Mouse (Mus musculus): ENCODE results near the gene Pgap3. TPM values are rescaled to one million over a fixed set of nuclear protein-coding genes. Genes with fewer than 3 reads are reported as not detected.

The Pgap3 gene
- polyA plus RNA-seq, 1 experiment from 2014 or later = 6.9 TPM

DNA sequence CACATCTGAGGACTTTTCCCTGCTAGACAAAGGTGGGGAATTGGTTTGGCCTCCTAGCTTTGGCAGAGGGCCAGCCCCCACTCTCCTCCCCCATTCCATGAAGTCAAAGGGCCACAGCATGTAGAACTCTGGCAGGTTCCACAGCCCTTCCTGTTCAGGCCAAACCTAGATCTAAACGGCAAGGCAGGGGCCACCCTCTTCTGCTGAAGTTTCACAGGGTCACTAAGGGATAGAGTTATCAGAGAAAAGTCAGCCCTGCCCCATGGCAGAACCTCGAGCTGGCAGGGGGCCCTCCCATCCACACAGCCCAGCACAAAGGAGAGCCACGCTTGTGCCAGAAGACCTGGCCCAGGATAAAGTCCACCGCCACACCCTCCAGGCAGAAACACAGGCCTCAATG is 5.2 kb downstream of the Pgap3 start:
- Histone ChIP-seq H3K9me3 (ENCODE audit: control insufficient read depth, low read length) (no peaks in the 10 kb centered on the region), H3K9ac (no peak overlapping the region), H3K4me3 (replicated peaks; ENCODE audit: low read length) (no peak overlapping the region), H3K27ac (no peak overlapping the region), H3K4me1 (replicated peaks; ENCODE audit: control insufficient read depth, insufficient read depth, low read length) (peaks cover 8% of the 10 kb centered on the region; the same call in 1 of the 2 replicates), H3K36me3 (replicated peaks; ENCODE audit: control insufficient read depth, insufficient read depth) (0 out of 2 replicates have a peak, but pooled peaks cover 4% of the 10 kb centered on the region), H3K4me2 (replicated peaks) (no peak overlapping the region), H3K27me3 (ENCODE audit: control insufficient read depth, insufficient read depth, low read length) (no peaks in the 10 kb centered on the region)
- DNase-seq (ENCODE audit: low spot score) (no peak), ATAC-seq (ENCODE audit: low FRiP score) (no peak)
- 51% methylated on average over 4 of the region's 4 CpGs for WGBS

DNA sequence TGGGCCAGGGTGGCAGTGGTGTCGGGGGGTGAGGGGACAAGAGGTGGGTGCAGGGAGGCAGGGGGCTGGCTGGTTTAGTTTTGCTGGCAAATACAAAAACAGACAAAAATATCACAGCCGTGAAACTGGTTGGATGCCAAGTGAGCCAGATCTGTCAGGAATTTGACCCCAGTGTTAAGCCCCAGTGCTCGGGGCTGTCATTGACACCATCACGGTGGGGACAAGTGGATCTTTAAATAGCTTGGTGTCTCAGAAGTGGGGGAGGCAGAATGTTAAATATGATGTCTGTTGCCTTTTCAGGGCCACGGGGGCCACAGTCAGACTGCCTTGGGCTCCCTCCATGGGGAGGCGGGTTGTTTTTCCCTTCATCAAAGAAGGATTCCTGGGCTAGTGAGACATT is 6.0 kb downstream of the Pgap3 start:
- 62% methylated on average over 6 of the region's 6 CpGs for WGBS
- no peak overlapping the region for H3K4me3 ChIP-seq (replicated peaks; ENCODE audit: low read length)
- no peak for DNase-seq (ENCODE audit: low spot score)
- no peak for ATAC-seq (ENCODE audit: low FRiP score)
- no peaks in the 10 kb centered on the region for H3K9me3 ChIP-seq (ENCODE audit: control insufficient read depth, low read length)
- H3K4me2 ChIP-seq (replicated peaks) = no peak overlapping the region
- H3K36me3 ChIP-seq (replicated peaks; ENCODE audit: control insufficient read depth, insufficient read depth) = 0 out of 2 replicates have a peak, but pooled peaks cover 4% of the 10 kb centered on the region
- H3K27ac ChIP-seq = no peak overlapping the region
- no peak overlapping the region for H3K9ac ChIP-seq
- H3K27me3 ChIP-seq (ENCODE audit: control insufficient read depth, insufficient read depth, low read length) = no peaks in the 10 kb centered on the region
- 0 out of 2 replicates have a peak, but pooled peaks cover 4% of the 10 kb centered on the region for H3K4me1 ChIP-seq (replicated peaks; ENCODE audit: control insufficient read depth, insufficient read depth, low read length)

DNA sequence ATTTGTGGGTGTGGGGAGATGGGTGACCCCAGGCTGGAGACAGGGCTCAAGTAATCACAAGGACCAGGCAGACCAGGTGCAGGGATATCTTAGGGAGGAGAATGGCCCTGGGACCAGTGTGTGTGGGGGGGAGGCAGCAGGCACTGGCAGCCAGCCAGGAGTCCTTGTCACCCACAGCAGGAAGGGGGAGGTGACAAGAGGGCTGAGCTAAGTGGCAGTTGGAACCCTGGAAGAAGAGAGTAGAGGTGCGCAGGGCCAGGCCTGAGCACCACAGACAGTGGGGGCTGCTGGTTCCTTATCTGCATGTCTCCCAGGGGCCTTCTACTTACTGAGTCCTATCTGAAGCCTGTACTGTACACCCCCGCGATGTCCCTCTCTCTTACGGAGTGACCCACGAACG is 7.0 kb downstream of the Pgap3 start:
- 75% methylated on average over 6 of the region's 6 CpGs for WGBS

DNA sequence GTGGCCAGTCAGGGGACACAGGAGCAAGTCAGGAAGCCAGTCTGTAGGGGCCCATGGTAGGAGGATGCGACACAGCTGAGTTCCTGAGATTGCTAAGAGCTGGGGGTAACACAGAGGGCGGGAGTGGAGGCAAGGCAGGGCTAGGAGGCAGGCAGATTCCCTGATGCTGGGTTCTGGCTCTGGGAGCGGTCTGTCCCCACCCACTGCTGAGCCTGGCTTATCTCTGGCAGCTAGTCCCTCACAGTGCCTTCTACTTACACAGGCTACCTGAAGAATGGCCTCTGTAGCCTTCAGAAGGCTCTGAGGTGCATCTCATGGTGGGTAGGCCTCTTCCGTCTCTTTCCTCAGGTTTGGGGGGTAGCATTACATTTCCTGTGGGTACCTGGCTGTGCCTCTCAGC is 7.6 kb downstream of the Pgap3 start:
- H3K27me3 ChIP-seq (ENCODE audit: control insufficient read depth, insufficient read depth, low read length) = peaks cover 10% of the 10 kb centered on the region; the same call in 1 of the 2 replicates
- H3K9me3 ChIP-seq (ENCODE audit: control insufficient read depth, low read length) = no peaks in the 10 kb centered on the region
- H3K9ac ChIP-seq = no peak overlapping the region
- no peak overlapping the region for H3K27ac ChIP-seq
- H3K36me3 ChIP-seq (replicated peaks; ENCODE audit: control insufficient read depth, insufficient read depth) = 0 out of 2 replicates have a peak, but pooled peaks cover 2% of the 10 kb centered on the region
- no peak overlapping the region for H3K4me3 ChIP-seq (replicated peaks; ENCODE audit: low read length)
- DNase-seq (ENCODE audit: low spot score) = no peak
- H3K4me2 ChIP-seq (replicated peaks) = no peak overlapping the region
- H3K4me1 ChIP-seq (replicated peaks; ENCODE audit: control insufficient read depth, insufficient read depth, low read length) = 0 out of 2 replicates have a peak, but pooled peaks cover 4% of the 10 kb centered on the region
- ATAC-seq (ENCODE audit: low FRiP score) = no peak
- 56% methylated on average over 4 of the region's 4 CpGs for WGBS

More for the DNA sequence above, 7.0 kb downstream of the Pgap3 start:
- Histone ChIP-seq H3K27ac (no peak overlapping the region), H3K4me3 (replicated peaks; ENCODE audit: low read length) (no peak overlapping the region), H3K9ac (no peak overlapping the region), H3K9me3 (ENCODE audit: control insufficient read depth, low read length) (no peaks in the 10 kb centered on the region), H3K27me3 (ENCODE audit: control insufficient read depth, insufficient read depth, low read length) (peaks cover 4% of the 10 kb centered on the region; the same call in 1 of the 2 replicates), H3K4me1 (replicated peaks; ENCODE audit: control insufficient read depth, insufficient read depth, low read length) (0 out of 2 replicates have a peak, but pooled peaks cover 4% of the 10 kb centered on the region), H3K4me2 (replicated peaks) (no peak overlapping the region), H3K36me3 (replicated peaks; ENCODE audit: control insufficient read depth, insufficient read depth) (0 out of 2 replicates have a peak, but pooled peaks cover 4% of the 10 kb centered on the region)
- DNase-seq (ENCODE audit: low spot score) (no peak), ATAC-seq (ENCODE audit: low FRiP score) (no peak)

DNA sequence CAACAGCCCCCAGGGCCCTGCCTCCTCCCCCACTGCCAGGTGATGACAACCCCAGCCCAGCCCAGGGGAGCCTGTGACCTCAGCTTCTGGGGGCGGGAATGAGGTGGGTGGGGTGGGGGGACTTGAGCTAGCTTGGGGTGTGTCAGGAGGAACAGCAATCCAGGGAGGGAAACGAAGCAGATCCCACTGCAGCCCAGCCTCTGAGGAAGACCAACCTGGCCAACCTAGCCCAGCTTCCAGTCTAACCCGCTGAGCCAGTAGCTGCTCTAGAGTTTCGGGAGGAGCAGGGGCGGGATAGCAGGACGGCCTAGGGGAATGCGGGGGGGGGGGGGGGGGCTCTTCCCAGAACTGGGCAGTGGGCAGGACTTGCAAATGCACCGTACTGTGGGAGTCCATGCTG is 8.3 kb downstream of the Pgap3 start:
- Histone ChIP-seq H3K4me2 (replicated peaks) (no peak overlapping the region), H3K4me1 (replicated peaks; ENCODE audit: control insufficient read depth, insufficient read depth, low read length) (0 out of 2 replicates have a peak, but pooled peaks cover 4% of the 10 kb centered on the region), H3K4me3 (replicated peaks; ENCODE audit: low read length) (no peak overlapping the region), H3K27ac (no peak overlapping the region), H3K36me3 (replicated peaks; ENCODE audit: control insufficient read depth, insufficient read depth) (no peaks in the 10 kb centered on the region), H3K9me3 (ENCODE audit: control insufficient read depth, low read length) (no peaks in the 10 kb centered on the region), H3K9ac (no peak overlapping the region), H3K27me3 (ENCODE audit: control insufficient read depth, insufficient read depth, low read length) (peaks cover 16% of the 10 kb centered on the region; the same call in 1 of the 2 replicates)
- DNase-seq (ENCODE audit: low spot score) (no peak), ATAC-seq (ENCODE audit: low FRiP score) (no peak)
- WGBS = 23% methylated on average over 5 of the region's 8 CpGs

DNA sequence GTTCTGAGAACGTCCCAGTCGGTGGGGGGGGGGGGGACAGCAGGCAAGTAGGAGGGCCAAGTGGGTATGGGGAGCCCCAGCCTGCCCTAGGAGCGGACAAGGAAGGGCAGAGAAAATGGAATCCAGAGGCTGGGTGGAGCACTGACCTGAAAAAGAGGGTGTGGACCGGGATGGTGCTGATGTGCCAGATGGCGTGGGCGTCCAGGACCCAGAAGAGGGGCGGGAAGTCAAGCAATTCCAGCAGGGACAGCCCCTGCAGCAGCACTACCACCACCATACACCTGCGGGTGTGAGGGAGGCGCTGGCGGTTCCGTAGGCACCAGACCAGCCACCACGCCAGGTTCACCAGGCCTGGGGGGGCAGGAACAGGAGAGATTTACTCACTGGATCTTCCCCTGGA is 10.1 kb downstream of the Pgap3 start:
- Histone ChIP-seq H3K4me1 (replicated peaks; ENCODE audit: control insufficient read depth, insufficient read depth, low read length) (0 out of 2 replicates have a peak, but pooled peaks cover 4% of the 10 kb centered on the region), H3K4me3 (replicated peaks; ENCODE audit: low read length) (no peak overlapping the region)
- 77% methylated on average over 12 of the region's 12 CpGs for WGBS

DNA sequence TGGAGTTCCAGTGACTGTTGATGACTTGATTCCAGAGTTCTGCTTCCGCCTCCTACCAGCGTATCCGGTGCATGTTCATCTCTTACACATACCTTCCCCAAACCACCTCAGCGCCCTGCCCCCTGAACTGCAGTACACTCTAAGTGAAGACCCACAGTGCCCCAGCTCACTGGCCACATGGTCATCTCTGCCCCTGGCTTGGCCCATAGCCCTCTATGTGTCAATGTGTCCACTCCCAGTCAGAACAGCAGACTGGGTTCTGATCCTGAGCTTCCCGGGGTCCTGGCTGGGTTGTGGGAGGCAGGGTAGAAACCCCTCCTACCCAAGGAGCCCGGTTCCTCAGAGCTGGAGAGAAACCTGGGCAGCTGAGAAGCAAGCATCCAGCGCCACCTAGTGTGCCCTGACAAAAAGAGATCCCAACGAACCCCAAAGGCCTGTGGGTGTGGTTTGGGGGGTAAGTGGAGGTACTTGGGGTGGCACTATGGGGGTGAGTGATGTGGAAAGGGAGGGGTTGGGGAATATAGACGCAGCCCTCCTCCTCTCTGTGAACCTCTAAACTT is 11.0 kb downstream of the Pgap3 start:
- H3K4me2 ChIP-seq (replicated peaks) = no peak overlapping the region
- peaks cover 21% of the 10 kb centered on the region; the same call in 1 of the 2 replicates for H3K27me3 ChIP-seq (ENCODE audit: control insufficient read depth, insufficient read depth, low read length)
- H3K27ac ChIP-seq = no peak overlapping the region
- no peak overlapping the region for H3K9ac ChIP-seq
- ATAC-seq (ENCODE audit: low FRiP score) (no peak), DNase-seq (ENCODE audit: low spot score) (peak; percentile 52)
- H3K4me1 ChIP-seq (replicated peaks; ENCODE audit: control insufficient read depth, insufficient read depth, low read length) = 0 out of 2 replicates have a peak, but pooled peaks cover 3% of the 10 kb centered on the region
- H3K4me3 ChIP-seq (replicated peaks; ENCODE audit: low read length) = no peak overlapping the region
- 20% methylated on average over 9 of the region's 9 CpGs for WGBS
- H3K36me3 ChIP-seq (replicated peaks; ENCODE audit: control insufficient read depth, insufficient read depth) = no peaks in the 10 kb centered on the region
- H3K9me3 ChIP-seq (ENCODE audit: control insufficient read depth, low read length) = no peaks in the 10 kb centered on the region

More for the DNA sequence above, 10.1 kb downstream of the Pgap3 start:
- DNase-seq (ENCODE audit: low spot score) (no peak), ATAC-seq (ENCODE audit: low FRiP score) (no peak)
- no peak overlapping the region for H3K27ac ChIP-seq
- peaks cover 21% of the 10 kb centered on the region; the same call in 1 of the 2 replicates for H3K27me3 ChIP-seq (ENCODE audit: control insufficient read depth, insufficient read depth, low read length)
- no peak overlapping the region for H3K9ac ChIP-seq
- no peaks in the 10 kb centered on the region for H3K9me3 ChIP-seq (ENCODE audit: control insufficient read depth, low read length)
- no peaks in the 10 kb centered on the region for H3K36me3 ChIP-seq (replicated peaks; ENCODE audit: control insufficient read depth, insufficient read depth)
- H3K4me2 ChIP-seq (replicated peaks) = no peak overlapping the region

DNA sequence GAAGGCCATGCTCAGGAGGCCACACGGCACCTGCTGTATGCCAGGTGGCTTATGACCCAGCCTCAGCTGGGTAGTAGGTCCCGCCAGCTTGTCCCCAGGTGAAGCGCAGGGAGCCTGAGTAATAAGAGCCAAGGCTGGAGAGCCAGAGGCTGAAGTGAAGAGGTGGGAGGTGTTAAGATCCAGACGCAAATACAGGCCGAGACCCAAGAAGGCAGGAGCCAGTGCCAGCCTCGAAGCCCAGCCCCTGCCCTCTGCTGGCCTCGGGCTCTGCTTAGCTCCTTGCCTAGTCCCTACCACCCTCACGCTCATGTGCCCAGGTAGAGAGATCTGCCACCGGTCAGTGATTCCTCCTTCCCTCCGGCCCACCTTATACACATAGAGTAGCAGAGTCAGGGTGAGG is 12.0 kb downstream of the Pgap3 start:
- no peaks in the 10 kb centered on the region for H3K4me1 ChIP-seq (replicated peaks; ENCODE audit: control insufficient read depth, insufficient read depth, low read length)
- H3K27ac ChIP-seq = no peak overlapping the region
- no peak overlapping the region for H3K9ac ChIP-seq
- no peaks in the 10 kb centered on the region for H3K9me3 ChIP-seq (ENCODE audit: control insufficient read depth, low read length)
- peaks cover 21% of the 10 kb centered on the region; the same call in 1 of the 2 replicates for H3K27me3 ChIP-seq (ENCODE audit: control insufficient read depth, insufficient read depth, low read length)
- no peaks in the 10 kb centered on the region for H3K36me3 ChIP-seq (replicated peaks; ENCODE audit: control insufficient read depth, insufficient read depth)
- H3K4me2 ChIP-seq (replicated peaks) = no peak overlapping the region
- WGBS = 77% methylated on average over 10 of the region's 10 CpGs
- DNase-seq (ENCODE audit: low spot score) (no peak), ATAC-seq (ENCODE audit: low FRiP score) (no peak)
- H3K4me3 ChIP-seq (replicated peaks; ENCODE audit: low read length) = no peak overlapping the region

DNA sequence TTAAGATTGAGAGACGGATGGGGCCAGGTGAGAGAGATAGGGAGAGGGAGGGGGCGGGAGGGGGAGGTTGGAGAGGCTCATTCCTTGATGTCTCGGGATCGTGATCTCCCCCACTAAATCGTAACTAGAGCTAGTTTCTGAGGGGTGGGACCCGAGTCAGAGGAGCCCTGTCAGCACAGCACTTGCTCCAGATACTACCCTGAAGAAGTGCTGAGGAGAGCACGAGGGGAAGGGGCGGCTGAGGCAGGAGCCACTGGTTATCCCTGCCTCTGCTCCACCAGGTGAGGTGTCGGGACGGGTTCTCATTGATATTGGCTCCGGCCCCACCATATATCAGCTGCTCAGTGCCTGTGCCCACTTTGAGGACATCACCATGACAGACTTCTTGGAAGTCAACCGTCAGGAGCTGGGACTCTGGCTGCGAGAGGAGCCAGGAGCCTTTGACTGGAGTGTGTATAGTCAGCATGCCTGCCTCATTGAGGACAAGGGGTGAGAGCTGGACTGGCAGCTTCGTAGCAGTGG is 13.2 kb downstream of the Pgap3 start:
- 59% methylated on average over 13 of the region's 14 CpGs for WGBS
- Histone ChIP-seq H3K27ac (no peak overlapping the region), H3K4me1 (replicated peaks; ENCODE audit: control insufficient read depth, insufficient read depth, low read length) (no peaks in the 10 kb centered on the region), H3K9me3 (ENCODE audit: control insufficient read depth, low read length) (no peaks in the 10 kb centered on the region), H3K27me3 (ENCODE audit: control insufficient read depth, insufficient read depth, low read length) (peaks cover 21% of the 10 kb centered on the region; the same call in 1 of the 2 replicates), H3K9ac (no peak overlapping the region), H3K4me2 (replicated peaks) (no peak overlapping the region), H3K4me3 (replicated peaks; ENCODE audit: low read length) (no peak overlapping the region), H3K36me3 (replicated peaks; ENCODE audit: control insufficient read depth, insufficient read depth) (no peaks in the 10 kb centered on the region)
- DNase-seq (ENCODE audit: low spot score) = no peak
- ATAC-seq (ENCODE audit: low FRiP score) = no peak
